12 mouse cellular contexts compared by ENCODE assay signal in the genomic region with DNA sequence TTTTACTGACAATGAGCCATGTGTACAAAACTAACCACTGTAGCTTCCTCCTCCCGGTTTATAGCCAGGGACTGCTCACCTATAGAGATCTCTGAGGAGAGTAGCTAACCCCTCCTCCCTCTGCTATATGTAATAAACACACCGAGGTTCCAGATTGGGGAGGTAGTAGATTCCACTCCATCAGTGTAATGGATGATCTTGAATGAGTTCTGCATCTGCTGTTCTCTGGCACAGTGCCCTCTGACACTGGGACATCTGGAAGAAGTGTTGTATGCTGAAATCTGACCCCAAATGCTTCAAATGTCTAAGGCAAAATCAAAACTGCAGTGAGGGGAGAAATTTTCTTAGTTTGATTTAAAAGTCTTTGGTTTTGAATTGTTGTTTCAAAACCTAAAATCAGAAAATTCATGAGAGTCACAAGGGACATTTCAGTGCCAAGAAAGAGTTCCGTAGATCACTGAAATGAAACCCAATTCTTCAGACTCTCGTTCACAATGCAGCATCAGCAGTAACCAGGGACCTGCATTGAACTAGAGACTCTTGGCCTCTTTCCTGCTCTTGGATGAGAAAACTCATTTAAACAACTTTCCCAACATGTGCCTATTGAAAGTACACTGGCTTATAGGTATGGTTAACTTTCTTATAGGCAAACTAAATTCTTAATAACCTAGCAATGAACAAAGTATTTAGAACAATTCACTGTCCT. TPM values are rescaled to one million over a fixed set of nuclear protein-coding genes. Genes with fewer than 3 reads are reported as not detected.
DNase-seq lines count a peak whose midpoint lies in the region; ATAC-seq lines count a peak whose summit lies in the region.
"Had no signal": no experiment of that assay in that cellular context is flagged by ENCODE, and none has a peak within 500 bp of the region (broad histone marks: within the 10 kb centered on the region; RNA-seq: fewer than 3 reads in every experiment).

No protein-coding gene starts in this region.

- H3K4me3 ChIP-seq in hindbrain, embryonic 14.5 days (replicated peaks; ENCODE audit: low read length) = no peak overlapping the region
- H3K4me3 ChIP-seq in hindbrain, embryonic 12.5 days = no peak overlapping the region
- H3K4me3 ChIP-seq in limb, embryonic 15.5 days = no peak overlapping the region
- H3K4me3 ChIP-seq: layer of hippocampus, adult 2 months had no signal

- no peak for ATAC-seq in hindbrain, embryonic 14.5 days (ENCODE audit: low FRiP score)
- no peak for ATAC-seq in hindbrain, embryonic 12.5 days (ENCODE audit: low FRiP score)
- peak; percentile 65; the same call in 1 of the 2 replicates for ATAC-seq in limb, embryonic 15.5 days (ENCODE audit: insufficient number of reproducible peaks, low FRiP score, low TSS enrichment, low read depth)

- no peaks in the 10 kb centered on the region for H3K9me3 ChIP-seq in hindbrain, embryonic 14.5 days (ENCODE audit: control insufficient read depth, low read length)
- no peaks in the 10 kb centered on the region for H3K9me3 ChIP-seq in hindbrain, embryonic 12.5 days (replicated peaks)
- no peaks in the 10 kb centered on the region for H3K9me3 ChIP-seq in limb, embryonic 15.5 days

- peak; percentile 30 for DNase-seq in hindbrain, embryonic 14.5 days (ENCODE audit: low spot score)
- DNase-seq in adipocyte (ENCODE audit: low spot score) = peak; percentile 52
- peak; percentile 75 for DNase-seq in gastrocnemius, adult 18-20 months (ENCODE audit: low spot score)
- DNase-seq in adrenal gland, postnatal 14 days = no peak
- DNase-seq in spleen, postnatal 4 days (ENCODE audit: low spot score in 2 of 2) = no peak
- DNase-seq in spleen, adult 18-20 months = no peak

- no peaks in the 10 kb centered on the region for H3K36me3 ChIP-seq in hindbrain, embryonic 14.5 days (replicated peaks; ENCODE audit: control insufficient read depth, insufficient read depth)
- no peaks in the 10 kb centered on the region for H3K36me3 ChIP-seq in hindbrain, embryonic 12.5 days
- no peaks in the 10 kb centered on the region for H3K36me3 ChIP-seq in limb, embryonic 15.5 days

- no peak overlapping the region for H3K4me2 ChIP-seq in hindbrain, embryonic 14.5 days (replicated peaks)
- no peak overlapping the region for H3K4me2 ChIP-seq in hindbrain, embryonic 12.5 days (replicated peaks)
- H3K4me2 ChIP-seq in limb, embryonic 15.5 days = no peak overlapping the region

- 65% methylated on average over 4 of the region's 4 CpGs for WGBS in hindbrain, embryonic 14.5 days
- WGBS in hindbrain, embryonic 12.5 days = 65% methylated on average over 4 of the region's 4 CpGs
- WGBS in limb, embryonic 15.5 days = 42% methylated on average over 4 of the region's 4 CpGs

- H3K9ac ChIP-seq in hindbrain, embryonic 14.5 days = no peak overlapping the region
- H3K9ac ChIP-seq in hindbrain, embryonic 12.5 days = no peak overlapping the region
- no peak overlapping the region for H3K9ac ChIP-seq in limb, embryonic 15.5 days

- no peaks in the 10 kb centered on the region for H3K27me3 ChIP-seq in hindbrain, embryonic 14.5 days (ENCODE audit: control insufficient read depth, insufficient read depth, low read length)
- H3K27me3 ChIP-seq in hindbrain, embryonic 12.5 days = no peaks in the 10 kb centered on the region
- H3K27me3 ChIP-seq in limb, embryonic 15.5 days = no peaks in the 10 kb centered on the region

- H3K27ac ChIP-seq in hindbrain, embryonic 14.5 days = 0 out of 2 replicates have a peak overlapping the region, but pooled peaks have one; percentile 14
- no peak overlapping the region for H3K27ac ChIP-seq in hindbrain, embryonic 12.5 days
- no peak overlapping the region; the same call in 1 of the 2 replicates for H3K27ac ChIP-seq in limb, embryonic 15.5 days
- H3K27ac ChIP-seq: layer of hippocampus, adult 2 months had no signal

- no peaks in the 10 kb centered on the region for H3K4me1 ChIP-seq in hindbrain, embryonic 14.5 days (replicated peaks; ENCODE audit: control insufficient read depth, insufficient read depth, low read length)
- H3K4me1 ChIP-seq in hindbrain, embryonic 12.5 days = no peaks in the 10 kb centered on the region
- H3K4me1 ChIP-seq in limb, embryonic 15.5 days = no peaks in the 10 kb centered on the region

RNA-seq across cellular contexts. Expression of a gene that starts 17.5 kb away (rescaled TPM):
- polyA plus RNA-seq in hindbrain, embryonic 14.5 days (2014; fragmentation: Nextera tagmentation; extraction: Ambion mirVana) = 12.2 and 15.1 TPM in 2 replicates
- 25.8 and 27.4 TPM in 2 replicates for polyA plus RNA-seq in hindbrain, embryonic 12.5 days (2016; fragmentation: Nextera tagmentation; extraction: Ambion mirVana)
- total RNA-seq in gastrocnemius, adult 18-20 months (2021) = 10 to 100 TPM; 11.0 to 12.3 TPM
- 30.8 and 34.1 TPM in 2 replicates for polyA plus RNA-seq in limb, embryonic 15.5 days (2015; fragmentation: Nextera tagmentation; extraction: Ambion mirVana)
- total RNA-seq in adrenal gland, postnatal 14 days (2021) = 38.0 and 39.9 TPM in 2 replicates

RNA-seq across cellular contexts. Expression of a gene that starts 51.7 kb away (rescaled TPM):
- polyA plus RNA-seq in hindbrain, embryonic 14.5 days (2014; fragmentation: Nextera tagmentation; extraction: Ambion mirVana) = 0.17 TPM in 1 of 2 replicates, not detected in the other
- not detected in 2 replicates for polyA plus RNA-seq in hindbrain, embryonic 12.5 days (2016; fragmentation: Nextera tagmentation; extraction: Ambion mirVana)
- total RNA-seq in gastrocnemius, adult 18-20 months (2021) = 1,000 to 10,000 TPM; 1,267 to 1,509 TPM
- 2.5 and 15.1 TPM in 2 replicates for polyA plus RNA-seq in limb, embryonic 15.5 days (2015; fragmentation: Nextera tagmentation; extraction: Ambion mirVana)
- not detected in 2 replicates for total RNA-seq in adrenal gland, postnatal 14 days (2021)
- total RNA-seq: monocyte, adult 5-6 weeks had no signal
- polyA plus RNA-seq: cortical plate, adult 2 months; stomach, embryonic 14.5 days had no signal

Comparison
In these comparisons a context has a peak if more than half of its experiments do, and no peak if none do; other contexts are left out.
1. DNase-seq: peak in hindbrain, embryonic 14.5 days (single experiment), adipocyte (single experiment) and gastrocnemius, adult 18-20 months (single experiment); none in adrenal gland, postnatal 14 days (single experiment), spleen, postnatal 4 days (0 of 2) and spleen, adult 18-20 months (0 of 2).